Mouse (Mus musculus): ENCODE measurements at regions not wholly inside any gene's neighbourhood (a gene's known extent, or its start where the extent isn't known, plus 50 kb on each side); places are given as distances from the start of the nearest gene placed in this dataset.

GRCm38 (mm10) chr10:124423418-124423817 is 965.8 kb downstream of the Slc16a7 start:
- TF ChIP-seq HCFC1 (IDR thresholded peaks at IDR 0.05; ENCODE audit: low read depth, low read length), result no peak
- no peak for TF ChIP-seq CTCF (IDR thresholded peaks at IDR 0.05 in 2 of 3, conservative IDR thresholded peaks at IDR 0.05 in 1 of 3; ENCODE audit: control insufficient read depth in 1 of 3, insufficient read depth in 1 of 3, low read depth in 2 of 3, low read length in 3 of 3, poor library complexity in 1 of 3, severe bottlenecking in 1 of 3)
- TF ChIP-seq ZC3H11A (IDR thresholded peaks at IDR 0.05; ENCODE audit: low read depth, low read length), result no peak
- no peak for TF ChIP-seq TBP (IDR thresholded peaks at IDR 0.05; ENCODE audit: low read depth, low read length)
- TF ChIP-seq MEF2A (IDR thresholded peaks at IDR 0.05; ENCODE audit: extremely low read depth, insufficient replicate concordance, low read depth, low read length, poor library complexity, severe bottlenecking), result no peak
- TF ChIP-seq POLR2A (IDR thresholded peaks at IDR 0.05; ENCODE audit: control insufficient read depth in 1 of 2, insufficient read depth in 1 of 2, low read depth in 1 of 2, low read length in 2 of 2, poor library complexity in 1 of 2), result no peak
- TF ChIP-seq RCOR1 (IDR thresholded peaks at IDR 0.05; ENCODE audit: low read depth, low read length), result no peak
